Mouse (Mus musculus): Measurements from ENCODE around the gene Ptprg. TPM values are rescaled to one million over a fixed set of nuclear protein-coding genes. Genes with fewer than 3 reads are reported as not detected.

Gene Ptprg
- total and polyA plus RNA-seq, 3 experiments, result 25.1 to 57.1 (median 54.0) TPM

GRCm38 (mm10) chr14:11560641-11561232 is 7.4 kb downstream of the Ptprg start:
- Histone ChIP-seq H3K4me3 (no peak overlapping the region), H3K79me2 (replicated peaks; ENCODE audit: control insufficient read depth, insufficient read depth, low read length) (peaks cover 6% of the 10 kb centered on the region), H3K27me3 (ENCODE audit: control insufficient read depth, insufficient read depth, low read length) (no peaks in the 10 kb centered on the region), H3K9ac (ENCODE audit: low read depth, low read length) (no peak overlapping the region), H3K27ac (no peak overlapping the region), H3K36me3 (ENCODE audit: control insufficient read depth, insufficient read depth, low read length) (no peaks in the 10 kb centered on the region; the same call in 1 of the 2 replicates), H3K4me1 (ENCODE audit: control insufficient read depth, insufficient read depth, low read length) (peaks cover 5% of the 10 kb centered on the region)
- no peak for TF ChIP-seq POLR2A (IDR thresholded peaks at IDR 0.05; ENCODE audit: insufficient read depth, low read depth, low read length)
- no peak for TF ChIP-seq CTCF (IDR thresholded peaks at IDR 0.05)
- no peak for TF ChIP-seq EP300 (IDR thresholded peaks at IDR 0.05; ENCODE audit: insufficient read depth, low read depth, low read length)
- WGBS, result 73% methylated on average over 8 of the region's 8 CpGs
- intact Hi-C loops (cut with DNase I), result no loop called here
- no peak for DNase-seq

- Histone ChIP-seq H3K27ac (no peak overlapping the region), H3K36me3 (ENCODE audit: control insufficient read depth, insufficient read depth, low read length) (no peaks in the 10 kb centered on the region; the same call in 1 of the 2 replicates), H3K4me1 (ENCODE audit: control insufficient read depth, insufficient read depth, low read length) (peaks cover 4% of the 10 kb centered on the region), H3K4me3 (no peak overlapping the region), H3K79me2 (replicated peaks; ENCODE audit: control insufficient read depth, insufficient read depth, low read length) (peaks cover 7% of the 10 kb centered on the region), H3K9ac (ENCODE audit: low read depth, low read length) (no peak overlapping the region), H3K27me3 (ENCODE audit: control insufficient read depth, insufficient read depth, low read length) (no peaks in the 10 kb centered on the region)
- TF ChIP-seq CTCF (IDR thresholded peaks at IDR 0.05), result no peak
- TF ChIP-seq EP300 (IDR thresholded peaks at IDR 0.05; ENCODE audit: insufficient read depth, low read depth, low read length), result no peak
- TF ChIP-seq POLR2A (IDR thresholded peaks at IDR 0.05; ENCODE audit: insufficient read depth, low read depth, low read length), result no peak
- WGBS, result 39% methylated on average over 4 of the region's 4 CpGs
- intact Hi-C loops (cut with DNase I), result no loop called here
- no peak for DNase-seq
Measured at GRCm38 (mm10) chr14:11561397-11561796, 8.1 kb downstream of the Ptprg start.

- no peak for DNase-seq
- Histone ChIP-seq H3K36me3 (ENCODE audit: control insufficient read depth, insufficient read depth, low read length) (no peaks in the 10 kb centered on the region; the same call in 1 of the 2 replicates), H3K9ac (ENCODE audit: low read depth, low read length) (no peak overlapping the region), H3K79me2 (replicated peaks; ENCODE audit: control insufficient read depth, insufficient read depth, low read length) (peaks cover 6% of the 10 kb centered on the region), H3K4me3 (no peak overlapping the region), H3K27ac (no peak overlapping the region), H3K27me3 (ENCODE audit: control insufficient read depth, insufficient read depth, low read length) (no peaks in the 10 kb centered on the region), H3K4me1 (ENCODE audit: control insufficient read depth, insufficient read depth, low read length) (no peaks in the 10 kb centered on the region; the same call in 1 of the 2 replicates)
- no peak for TF ChIP-seq EP300 (IDR thresholded peaks at IDR 0.05; ENCODE audit: insufficient read depth, low read depth, low read length)
- TF ChIP-seq CTCF (IDR thresholded peaks at IDR 0.05), result no peak
- TF ChIP-seq POLR2A (IDR thresholded peaks at IDR 0.05; ENCODE audit: insufficient read depth, low read depth, low read length), result no peak
- 84% methylated on average over 2 of the region's 2 CpGs for WGBS
- intact Hi-C loops (cut with DNase I), result no loop called here
Measured at GRCm38 (mm10) chr14:11562870-11563269, 9.5 kb downstream of the Ptprg start.

GRCm38 (mm10) chr14:11563656-11564055 is 10.3 kb downstream of the Ptprg start:
- Histone ChIP-seq H3K27ac (no peak overlapping the region), H3K36me3 (ENCODE audit: control insufficient read depth, insufficient read depth, low read length) (no peaks in the 10 kb centered on the region; the same call in 1 of the 2 replicates), H3K9ac (ENCODE audit: low read depth, low read length) (no peak overlapping the region), H3K4me3 (no peak overlapping the region), H3K4me1 (ENCODE audit: control insufficient read depth, insufficient read depth, low read length) (no peaks in the 10 kb centered on the region; the same call in 1 of the 2 replicates), H3K79me2 (replicated peaks; ENCODE audit: control insufficient read depth, insufficient read depth, low read length) (peaks cover 6% of the 10 kb centered on the region), H3K27me3 (ENCODE audit: control insufficient read depth, insufficient read depth, low read length) (no peaks in the 10 kb centered on the region)
- DNase-seq, result no peak
- WGBS, result 97% methylated on average over 5 of the region's 5 CpGs
- TF ChIP-seq POLR2A (IDR thresholded peaks at IDR 0.05; ENCODE audit: insufficient read depth, low read depth, low read length), result no peak
- TF ChIP-seq CTCF (IDR thresholded peaks at IDR 0.05), result no peak
- no peak for TF ChIP-seq EP300 (IDR thresholded peaks at IDR 0.05; ENCODE audit: insufficient read depth, low read depth, low read length)
- intact Hi-C loops (cut with DNase I), result no loop called here

- H3K79me2 ChIP-seq (replicated peaks; ENCODE audit: control insufficient read depth, insufficient read depth, low read length), result peaks cover 6% of the 10 kb centered on the region
- H3K4me3 ChIP-seq, result no peak overlapping the region
- H3K27me3 ChIP-seq (ENCODE audit: control insufficient read depth, insufficient read depth, low read length), result no peaks in the 10 kb centered on the region
- H3K4me1 ChIP-seq (ENCODE audit: control insufficient read depth, insufficient read depth, low read length), result peaks cover 2% of the 10 kb centered on the region
- no peak for TF ChIP-seq POLR2A (IDR thresholded peaks at IDR 0.05; ENCODE audit: insufficient read depth, low read depth, low read length)
- TF ChIP-seq EP300 (IDR thresholded peaks at IDR 0.05; ENCODE audit: insufficient read depth, low read depth, low read length), result no peak
- TF ChIP-seq CTCF (IDR thresholded peaks at IDR 0.05), result no peak
- WGBS, result 81% methylated on average over 3 of the region's 3 CpGs
- DNase-seq, result no peak
- no peak overlapping the region for H3K27ac ChIP-seq
- no peak overlapping the region for H3K9ac ChIP-seq (ENCODE audit: low read depth, low read length)
- no peaks in the 10 kb centered on the region; the same call in 1 of the 2 replicates for H3K36me3 ChIP-seq (ENCODE audit: control insufficient read depth, insufficient read depth, low read length)
- intact Hi-C loops (cut with DNase I), result no loop called here
Measured at GRCm38 (mm10) chr14:11564456-11564855, 11.1 kb downstream of the Ptprg start.

- Histone ChIP-seq H3K9ac (ENCODE audit: low read depth, low read length) (no peak overlapping the region), H3K4me3 (no peak overlapping the region), H3K27ac (no peak overlapping the region), H3K4me1 (ENCODE audit: control insufficient read depth, insufficient read depth, low read length) (peaks cover 2% of the 10 kb centered on the region), H3K36me3 (ENCODE audit: control insufficient read depth, insufficient read depth, low read length) (no peaks in the 10 kb centered on the region; the same call in 1 of the 2 replicates), H3K79me2 (replicated peaks; ENCODE audit: control insufficient read depth, insufficient read depth, low read length) (peaks cover 4% of the 10 kb centered on the region; the same call in 1 of the 2 replicates), H3K27me3 (ENCODE audit: control insufficient read depth, insufficient read depth, low read length) (no peaks in the 10 kb centered on the region)
- TF ChIP-seq CTCF (IDR thresholded peaks at IDR 0.05) (peak; percentile 51), POLR2A (IDR thresholded peaks at IDR 0.05; ENCODE audit: insufficient read depth, low read depth, low read length) (no peak), EP300 (IDR thresholded peaks at IDR 0.05; ENCODE audit: insufficient read depth, low read depth, low read length) (no peak)
- 94% methylated on average over 3 of the region's 3 CpGs for WGBS
- DNase-seq, result no peak
- intact Hi-C loops (cut with DNase I), result no loop called here
Measured at GRCm38 (mm10) chr14:11565283-11565682, 12.0 kb downstream of the Ptprg start.
